Mouse (Mus musculus): ENCODE measurements around the gene Mrpl53. TPM values are rescaled to one million over a fixed set of nuclear protein-coding genes. Genes with fewer than 3 reads are reported as not detected.
A peak's percentile ranks its signal among the peaks of the same experiment; 100 is the strongest.

Mrpl53 gene
- polyA plus RNA-seq (2012; rRNA removed) (41.1 and 56.6 TPM in 2 replicates), polyA plus RNA-seq (2014; fragmentation: Nextera tagmentation; extraction: Ambion mirVana) (87.1 and 87.4 TPM in 2 replicates)

DNA sequence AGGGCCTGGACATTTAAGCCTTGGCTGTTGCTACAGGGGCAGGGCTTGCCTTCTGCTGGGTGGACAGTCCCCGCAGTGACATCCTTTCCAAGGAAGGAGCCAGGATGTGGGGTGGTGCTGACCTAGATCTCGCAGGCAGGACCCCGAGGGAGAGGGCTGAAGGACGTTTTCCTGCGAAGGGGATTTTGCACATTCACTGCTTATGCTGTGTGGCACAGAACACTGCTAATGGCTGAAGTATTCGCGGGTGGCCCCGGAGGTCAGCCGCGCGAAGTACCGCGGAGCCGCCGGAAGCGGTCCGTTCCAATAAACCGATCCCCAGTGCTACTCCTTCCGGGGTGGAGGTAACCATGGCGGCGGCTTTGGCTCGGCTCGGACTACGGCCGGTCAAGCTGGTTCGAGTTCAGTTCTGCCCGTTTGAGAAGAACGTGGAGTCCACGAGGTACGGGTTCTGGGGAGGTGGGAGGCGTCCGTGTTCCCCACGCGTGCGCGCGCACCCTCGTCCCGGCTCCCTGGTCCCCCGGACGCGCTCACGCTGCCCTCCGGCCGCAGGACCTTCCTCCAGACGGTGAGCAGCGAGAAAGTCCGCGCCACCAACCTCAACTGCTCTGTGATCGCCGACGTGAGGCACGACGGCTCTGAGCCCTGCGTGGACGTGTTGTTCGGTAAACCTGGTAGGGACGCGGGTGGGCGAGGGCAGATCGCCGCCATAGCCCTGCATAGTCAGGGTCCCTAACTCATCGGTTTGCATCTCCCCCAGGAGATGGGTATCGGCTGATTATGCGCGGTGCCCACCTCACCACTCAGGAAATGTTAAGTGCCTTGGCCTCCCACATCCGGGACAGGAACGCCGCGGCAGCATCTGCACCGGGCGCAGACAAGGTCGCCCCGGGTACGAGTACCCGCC lies at the start of gene Mrpl53:
TSS of gene Mrpl53 (plus strand) at position 279 of the 907 bp plus-strand sequence.
- TF ChIP-seq EP300 (IDR thresholded peaks at IDR 0.05; ENCODE audit: low read depth), result no peak; the same call in 1 of the 2 replicates
- TF ChIP-seq CTCF (IDR thresholded peaks at IDR 0.05; ENCODE audit: low read depth), result 0 out of 2 replicates have a peak, but pooled peaks have one; percentile 0

DNA sequence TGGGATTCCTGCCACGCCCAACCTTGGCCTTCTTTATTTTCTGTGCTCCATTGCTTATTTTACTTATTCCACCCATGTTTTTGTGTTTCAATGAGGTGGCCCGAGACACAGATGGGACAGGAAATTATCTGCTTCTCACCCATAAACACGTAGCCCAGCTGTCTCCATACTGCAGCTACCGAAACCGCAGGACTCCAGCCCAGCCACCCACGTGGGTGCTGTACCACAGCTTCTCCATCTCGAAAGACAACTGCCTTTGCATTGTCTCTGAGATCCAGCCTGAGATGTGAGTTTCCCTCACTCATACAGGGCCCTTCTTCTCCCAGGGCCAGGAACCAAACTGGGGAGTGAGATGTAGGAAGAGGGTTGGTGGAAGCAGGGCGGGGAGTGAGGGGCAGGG lies 42.8 kb upstream of the Mrpl53 start:
- whole genome bisulfite sequencing (ENCODE audit: insufficient replicate concordance), result 29% methylated on average over 8 of the region's 8 CpGs
- no peak for DNase-seq (ENCODE audit: low read depth in 3 of 3, low spot score in 3 of 3)

More for the DNA sequence above, at the start of gene Mrpl53:
- Histone ChIP-seq H3K4me1 (replicated peaks; ENCODE audit: control insufficient read depth in 2 of 2, insufficient read depth in 2 of 2, low read length in 1 of 2) (peaks cover 16 to 23% of the 10 kb centered on the region in 2 experiments), H3K27ac (peak within 1 kb of the TSS; percentile 92), H3K36me3 (replicated peaks; ENCODE audit: control insufficient read depth, insufficient read depth, low read depth) (peaks cover 3% of the 10 kb centered on the region; the same call in 1 of the 2 replicates), H3K9me3 (ENCODE audit: control insufficient read depth, low read length) (no peaks in the 10 kb centered on the region), H3K27me3 (ENCODE audit: control insufficient read depth, insufficient read depth, low read length) (no peaks in the 10 kb centered on the region), H3K4me2 (ENCODE audit: low read depth) (peak within 1 kb of the TSS; percentile 97), H3K9ac (replicated peaks) (peak within 1 kb of the TSS; percentile 97), H3K4me3 (ENCODE audit: insufficient read depth in 1 of 2, low read depth in 2 of 2, low read length in 2 of 2) (peak within 1 kb of the TSS; percentile 79 to 99)
- WGBS (ENCODE audit: insufficient replicate concordance), result under 1% methylated on average over 76 of the region's 76 CpGs
- DNase-seq (ENCODE audit: low read depth in 3 of 3, low spot score in 3 of 3) (peak in 2 of 3 experiments; percentile 49 to 59), ATAC-seq (ENCODE audit: insufficient read depth) (peak; percentile 80)

DNA sequence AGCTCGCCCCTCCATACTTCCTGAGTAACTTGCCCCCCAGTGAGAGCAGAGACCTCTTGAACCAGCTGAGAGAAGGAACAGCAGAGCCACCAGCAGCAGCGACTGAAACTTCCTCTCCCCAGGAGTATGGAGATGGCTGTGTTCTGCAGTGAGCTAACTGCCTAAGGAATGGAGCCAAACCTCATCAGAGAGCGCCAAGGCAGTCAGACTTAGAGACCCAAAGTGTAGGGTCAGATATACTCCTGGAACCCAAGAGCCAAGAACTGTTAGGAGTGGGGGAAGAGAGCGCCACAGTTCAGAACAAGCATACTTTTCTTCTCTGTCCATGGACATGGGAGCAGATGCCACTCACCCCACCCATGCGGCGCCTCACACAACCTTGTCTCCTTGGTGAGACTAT lies 42.4 kb upstream of the Mrpl53 start:
- peaks cover 88% of the 10 kb centered on the region for H3K27me3 ChIP-seq (ENCODE audit: control insufficient read depth, insufficient read depth, low read length)
- TF ChIP-seq EP300 (IDR thresholded peaks at IDR 0.05; ENCODE audit: low read depth) (no peak), CTCF (IDR thresholded peaks at IDR 0.05; ENCODE audit: low read depth) (no peak)
- WGBS (ENCODE audit: insufficient replicate concordance), result 27% methylated on average over 6 of the region's 6 CpGs

More for the DNA sequence above, 42.8 kb upstream of the Mrpl53 start:
- Histone ChIP-seq H3K9me3 (ENCODE audit: control insufficient read depth, low read length) (no peaks in the 10 kb centered on the region), H3K4me3 (ENCODE audit: insufficient read depth in 1 of 2, low read depth in 2 of 2, low read length in 2 of 2) (no peak overlapping the region), H3K9ac (replicated peaks) (no peak overlapping the region), H3K4me2 (ENCODE audit: low read depth) (no peak overlapping the region), H3K36me3 (replicated peaks; ENCODE audit: control insufficient read depth, insufficient read depth, low read depth) (no peaks in the 10 kb centered on the region), H3K4me1 (replicated peaks; ENCODE audit: control insufficient read depth in 2 of 2, insufficient read depth in 2 of 2, low read length in 1 of 2) (no peaks in the 10 kb centered on the region), H3K27me3 (ENCODE audit: control insufficient read depth, insufficient read depth, low read length) (peaks cover 84% of the 10 kb centered on the region), H3K27ac (no peak overlapping the region)
- no peak for ATAC-seq (ENCODE audit: insufficient read depth)
- TF ChIP-seq EP300 (IDR thresholded peaks at IDR 0.05; ENCODE audit: low read depth) (no peak), CTCF (IDR thresholded peaks at IDR 0.05; ENCODE audit: low read depth) (no peak)

DNA sequence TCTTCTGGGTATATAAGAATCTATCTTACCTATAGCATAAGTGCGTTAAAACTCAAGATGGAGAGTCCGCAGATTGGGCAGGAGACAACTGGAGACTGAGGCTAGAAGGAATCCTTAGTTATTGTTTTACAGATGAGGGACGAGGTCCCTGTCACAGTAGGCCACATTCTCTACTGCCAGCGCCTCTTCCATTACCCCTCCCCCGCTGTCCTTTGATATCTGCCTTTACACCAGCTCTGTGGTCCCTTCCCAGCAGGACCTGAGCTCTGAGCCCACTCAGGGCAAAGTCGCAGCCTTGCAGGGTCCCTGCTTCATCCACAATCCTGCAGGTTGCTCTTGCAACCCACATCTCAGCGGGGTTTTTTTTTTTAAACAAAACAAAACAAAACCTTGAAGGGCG lies 40.6 kb upstream of the Mrpl53 start:
- no peak for ATAC-seq (ENCODE audit: insufficient read depth)
- no peaks in the 10 kb centered on the region for H3K9me3 ChIP-seq (ENCODE audit: control insufficient read depth, low read length)
- H3K4me1 ChIP-seq (replicated peaks; ENCODE audit: control insufficient read depth in 2 of 2, insufficient read depth in 2 of 2, low read length in 1 of 2), result no peaks in the 10 kb centered on the region
- 15% methylated on average over 8 of the region's 8 CpGs for WGBS (ENCODE audit: insufficient replicate concordance)
- no peak for DNase-seq (ENCODE audit: low read depth in 3 of 3, low spot score in 3 of 3)
- H3K36me3 ChIP-seq (replicated peaks; ENCODE audit: control insufficient read depth, insufficient read depth, low read depth), result no peaks in the 10 kb centered on the region
- no peak overlapping the region for H3K9ac ChIP-seq (replicated peaks)
- peak overlapping the region in 1 of 2 experiments; percentile 16; a peak in 2 of 4 replicates for H3K4me3 ChIP-seq (ENCODE audit: insufficient read depth in 1 of 2, low read depth in 2 of 2, low read length in 2 of 2)
- no peak for TF ChIP-seq CTCF (IDR thresholded peaks at IDR 0.05; ENCODE audit: low read depth)
- TF ChIP-seq EP300 (IDR thresholded peaks at IDR 0.05; ENCODE audit: low read depth), result no peak
- no peak overlapping the region for H3K27ac ChIP-seq
- peak overlapping the region; percentile 31 for H3K4me2 ChIP-seq (ENCODE audit: low read depth)
- peaks cover 99% of the 10 kb centered on the region for H3K27me3 ChIP-seq (ENCODE audit: control insufficient read depth, insufficient read depth, low read length)

More for the DNA sequence above, 42.4 kb upstream of the Mrpl53 start:
- H3K4me1 ChIP-seq (replicated peaks; ENCODE audit: control insufficient read depth in 2 of 2, insufficient read depth in 2 of 2, low read length in 1 of 2), result no peaks in the 10 kb centered on the region
- DNase-seq (ENCODE audit: low read depth in 3 of 3, low spot score in 3 of 3), result no peak
- no peak overlapping the region for H3K27ac ChIP-seq
- H3K9me3 ChIP-seq (ENCODE audit: control insufficient read depth, low read length), result no peaks in the 10 kb centered on the region
- H3K36me3 ChIP-seq (replicated peaks; ENCODE audit: control insufficient read depth, insufficient read depth, low read depth), result no peaks in the 10 kb centered on the region
- no peak overlapping the region for H3K4me3 ChIP-seq (ENCODE audit: insufficient read depth in 1 of 2, low read depth in 2 of 2, low read length in 2 of 2)
- no peak for ATAC-seq (ENCODE audit: insufficient read depth)
- H3K4me2 ChIP-seq (ENCODE audit: low read depth), result no peak overlapping the region
- H3K9ac ChIP-seq (replicated peaks), result no peak overlapping the region

All from liver, embryonic 14.5 days (tissue).